Mouse (Mus musculus) MEL (cell line): Measurements from ENCODE around the gene Fnip2. TPM values are rescaled to one million over a fixed set of nuclear protein-coding genes. Genes with fewer than 3 reads are reported as not detected.

ENCODE experiments used
- DNase-seq: peaks from one replicate; pipeline ENCODE4 v3.0.0; 2011; ENCODE audit warnings: low read depth, low spot score
- H3K27ac ChIP-seq: 2 replicates; pipeline ENCODE4 v1.5.1; 2012; ENCODE audit warnings: low read depth, mild to moderate bottlenecking, control low read depth, low read length, moderate library complexity; ENCODE audit not compliant: control insufficient read depth
- H3K27me3 ChIP-seq, 2 experiments: fragments of 150-350 bp in 1 of 2; sonication (generic) in 1 of 2; 2 replicates each; pipeline ENCODE4 v1.6.1; 2012; ENCODE audit warnings: low read length in 2 of 2, mild to moderate bottlenecking in 2 of 2, improper control_type of control experiment in 1 of 2, moderate library complexity in 1 of 2; ENCODE audit not compliant: insufficient read depth in 2 of 2, control insufficient read depth in 1 of 2
- H3K36me3 ChIP-seq, 2 experiments: 2 replicates each; pipeline ENCODE4 v1.6.1; 2012 to 2014; ENCODE audit warnings: low read length in 2 of 2, improper control_type of control experiment in 1 of 2, inconsistent platforms in 1 of 2, mild to moderate bottlenecking in 1 of 2; ENCODE audit not compliant: insufficient read depth in 2 of 2, control insufficient read depth in 1 of 2
- H3K4me1 ChIP-seq, 2 experiments: fragments of 150-350 bp in 1 of 2; sonication (generic) in 1 of 2; 2 replicates each; pipeline ENCODE4 v1.6.1; 2012; ENCODE audit warnings: low read length in 2 of 2, improper control_type of control experiment in 1 of 2, mild to moderate bottlenecking in 1 of 2; ENCODE audit not compliant: insufficient read depth in 2 of 2, control insufficient read depth in 1 of 2
- H3K4me3 ChIP-seq, 2 experiments: fragments of 150-350 bp in 1 of 2; sonication (generic) in 1 of 2; 2 replicates each; pipeline ENCODE4 v1.5.1; 2012; ENCODE audit warnings: low read depth in 2 of 2, low read length in 2 of 2, mild to moderate bottlenecking in 2 of 2, moderate library complexity in 2 of 2, control low read depth in 1 of 2, improper control_type of control experiment in 1 of 2; ENCODE audit not compliant: control insufficient read depth in 1 of 2, insufficient read depth in 1 of 2
- H3K79me2 ChIP-seq: 2 replicates; pipeline ENCODE4 v1.6.1; 2012; ENCODE audit warnings: mild to moderate bottlenecking, low read length, moderate library complexity; ENCODE audit not compliant: control insufficient read depth, poor library complexity, insufficient read depth
- H3K9ac ChIP-seq: 2 replicates; pipeline ENCODE4 v1.6.1; 2012; ENCODE audit warnings: low read depth, mild to moderate bottlenecking, control low read depth, low read length, moderate library complexity; ENCODE audit not compliant: control insufficient read depth, poor library complexity, severe bottlenecking
- H3K9me3 ChIP-seq: fragments of 150-350 bp; sonication (generic); replicated peaks from 2 replicates; pipeline ENCODE4 v1.6.1; 2012; ENCODE audit warnings: mild to moderate bottlenecking, low read length, improper control_type of control experiment, moderate library complexity; ENCODE audit not compliant: insufficient read depth
- BHLHE40 ChIP-seq: IDR thresholded peaks from 2 replicates; pipeline ENCODE4 v1.6.1; 2012; ENCODE audit warnings: low read depth, mild to moderate bottlenecking, inconsistent platforms, low read length, improper control_type of control experiment, borderline replicate concordance
- CHD1 ChIP-seq: IDR thresholded peaks from 2 replicates; pipeline ENCODE4 v1.6.1; 2012; ENCODE audit warnings: low read depth, mild to moderate bottlenecking, inconsistent platforms, low read length, improper control_type of control experiment
- CHD2 ChIP-seq: IDR thresholded peaks from 2 replicates; pipeline ENCODE4 v1.6.1; 2011; ENCODE audit warnings: low read length, improper control_type of control experiment
- CTCF ChIP-seq, 3 experiments: IDR thresholded peaks in 2 of 3; conservative IDR thresholded peaks in 1 of 3; 2 replicates each; pipeline ENCODE4 v1.5.1; 2011 to 2012; ENCODE audit warnings: low read length in 3 of 3, low read depth in 2 of 3, mild to moderate bottlenecking in 2 of 3, improper control_type of control experiment in 1 of 3, inconsistent platforms in 1 of 3, mixed read lengths in 1 of 3, moderate library complexity in 1 of 3; ENCODE audit not compliant: control insufficient read depth in 1 of 3, insufficient read depth in 1 of 3, poor library complexity in 1 of 3, severe bottlenecking in 1 of 3
- E2F4 ChIP-seq: IDR thresholded peaks from 2 replicates; pipeline ENCODE4 v1.6.1; 2011; ENCODE audit warnings: low read depth, low read length, improper control_type of control experiment, borderline replicate concordance
- ELF1 ChIP-seq: IDR thresholded peaks from 2 replicates; pipeline ENCODE4 v1.6.1; 2014; ENCODE audit warnings: low read depth, mild to moderate bottlenecking, inconsistent platforms, low read length, improper control_type of control experiment, moderate library complexity
- EP300 ChIP-seq, 2 experiments: IDR thresholded peaks; 2 replicates each; pipeline ENCODE4 v1.6.1; 2011; ENCODE audit warnings: improper control_type of control experiment in 2 of 2, low read length in 2 of 2, low read depth in 1 of 2, mild to moderate bottlenecking in 1 of 2
- ETS1 ChIP-seq: IDR thresholded peaks from 2 replicates; pipeline ENCODE4 v1.6.1; 2012; ENCODE audit warnings: low read depth, mild to moderate bottlenecking, inconsistent platforms, low read length, improper control_type of control experiment, moderate library complexity
- GABPA ChIP-seq: IDR thresholded peaks from 2 replicates; pipeline ENCODE4 v1.6.1; 2012; ENCODE audit warnings: low read depth, mild to moderate bottlenecking, inconsistent platforms, low read length, improper control_type of control experiment, moderate library complexity
- GATA1 ChIP-seq: IDR thresholded peaks from 2 replicates; pipeline ENCODE4 v1.6.1; 2011; ENCODE audit warnings: low read depth, low read length, improper control_type of control experiment
- HCFC1 ChIP-seq: IDR thresholded peaks from 2 replicates; pipeline ENCODE4 v1.6.1; 2012; ENCODE audit warnings: low read depth, mild to moderate bottlenecking, inconsistent platforms, low read length, improper control_type of control experiment, moderate library complexity
- KAT2A ChIP-seq: conservative IDR thresholded peaks from 2 replicates; pipeline ENCODE4 v1.6.1; 2012; ENCODE audit warnings: low read depth, low read length, improper control_type of control experiment, inconsistent platforms
- MAFK ChIP-seq: IDR thresholded peaks from 2 replicates; pipeline ENCODE4 v1.6.1; 2011; ENCODE audit warnings: low read depth, mild to moderate bottlenecking, low read length, improper control_type of control experiment, borderline replicate concordance
- MAX ChIP-seq: IDR thresholded peaks from 2 replicates; pipeline ENCODE4 v1.6.1; 2011; ENCODE audit warnings: low read length, improper control_type of control experiment
- MAZ ChIP-seq: IDR thresholded peaks from 2 replicates; pipeline ENCODE4 v1.6.1; 2012; ENCODE audit warnings: low read depth, mild to moderate bottlenecking, inconsistent platforms, low read length, improper control_type of control experiment
- MEF2A ChIP-seq: IDR thresholded peaks from 2 replicates; pipeline ENCODE4 v1.6.1; 2014; ENCODE audit warnings: low read depth, mild to moderate bottlenecking, inconsistent platforms, low read length, improper control_type of control experiment; ENCODE audit not compliant: poor library complexity, insufficient replicate concordance, severe bottlenecking; ENCODE audit errors: extremely low read depth
- MXI1 ChIP-seq: IDR thresholded peaks from 2 replicates; pipeline ENCODE4 v1.6.1; 2011; ENCODE audit warnings: mild to moderate bottlenecking, low read depth, low read length, improper control_type of control experiment
- MYB ChIP-seq: IDR thresholded peaks from 2 replicates; pipeline ENCODE4 v1.6.1; 2011; ENCODE audit warnings: mild to moderate bottlenecking, low read depth, low read length, improper control_type of control experiment
- MYC ChIP-seq: IDR thresholded peaks from 2 replicates; pipeline ENCODE4 v1.6.1; 2011; ENCODE audit warnings: low read depth, mild to moderate bottlenecking, low read length, improper control_type of control experiment, moderate library complexity
- NELFE ChIP-seq: IDR thresholded peaks from 2 replicates; pipeline ENCODE4 v1.6.1; 2011; ENCODE audit warnings: low read depth, low read length, improper control_type of control experiment
- NRF1 ChIP-seq: IDR thresholded peaks from 2 replicates; pipeline ENCODE4 v1.6.1; 2014; ENCODE audit warnings: low read depth, mild to moderate bottlenecking, inconsistent platforms, low read length, improper control_type of control experiment, moderate library complexity; ENCODE audit not compliant: poor library complexity, insufficient read depth, severe bottlenecking
- POLR2A ChIP-seq, 2 experiments: IDR thresholded peaks; 2 replicates each; pipeline ENCODE4 v1.6.1; 2011 to 2012; ENCODE audit warnings: low read length in 2 of 2, mild to moderate bottlenecking in 2 of 2, control low read depth in 1 of 2, improper control_type of control experiment in 1 of 2, low read depth in 1 of 2, moderate library complexity in 1 of 2; ENCODE audit not compliant: control insufficient read depth in 1 of 2, insufficient read depth in 1 of 2, poor library complexity in 1 of 2
- POLR2AphosphoS5 ChIP-seq: IDR thresholded peaks from 2 replicates; pipeline ENCODE4 v1.6.1; 2012; ENCODE audit warnings: low read depth, borderline replicate concordance, mild to moderate bottlenecking, inconsistent platforms, low read length, moderate library complexity, mixed read lengths
- RAD21 ChIP-seq: IDR thresholded peaks from 2 replicates; pipeline ENCODE4 v1.6.1; 2011; ENCODE audit warnings: mild to moderate bottlenecking, low read depth, low read length, improper control_type of control experiment
- RCOR1 ChIP-seq: IDR thresholded peaks from 2 replicates; pipeline ENCODE4 v1.6.1; 2012; ENCODE audit warnings: low read depth, mild to moderate bottlenecking, inconsistent platforms, low read length, improper control_type of control experiment
- SIN3A ChIP-seq: IDR thresholded peaks from 2 replicates; pipeline ENCODE4 v1.6.1; 2012; ENCODE audit warnings: low read length, improper control_type of control experiment, inconsistent platforms
- SMC3 ChIP-seq: IDR thresholded peaks from 2 replicates; pipeline ENCODE4 v1.6.1; 2011; ENCODE audit warnings: low read depth, low read length, improper control_type of control experiment
- TAL1 ChIP-seq: IDR thresholded peaks from 2 replicates; pipeline ENCODE4 v1.6.1; 2012; ENCODE audit warnings: mild to moderate bottlenecking, inconsistent platforms, low read length, moderate library complexity, mixed read lengths
- TBP ChIP-seq: IDR thresholded peaks from 2 replicates; pipeline ENCODE4 v1.8.0; 2011; ENCODE audit warnings: low read depth, low read length, improper control_type of control experiment
- TCF12 ChIP-seq: IDR thresholded peaks from 2 replicates; pipeline ENCODE4 v1.6.1; 2014; ENCODE audit warnings: low read depth, mild to moderate bottlenecking, inconsistent platforms, low read length, improper control_type of control experiment, moderate library complexity
- UBTF ChIP-seq: IDR thresholded peaks from 2 replicates; pipeline ENCODE4 v1.6.1; 2012; ENCODE audit warnings: low read depth, mild to moderate bottlenecking, inconsistent platforms, low read length, improper control_type of control experiment, moderate library complexity, borderline replicate concordance; ENCODE audit not compliant: insufficient read depth
- USF1 ChIP-seq: IDR thresholded peaks from 2 replicates; pipeline ENCODE4 v1.6.1; 2014; ENCODE audit warnings: low read depth, mild to moderate bottlenecking, inconsistent platforms, low read length, improper control_type of control experiment, moderate library complexity
- USF2 ChIP-seq, 2 experiments: IDR thresholded peaks; 2 replicates each; pipeline ENCODE4 v1.6.1; 2011 to 2012; ENCODE audit warnings: improper control_type of control experiment in 2 of 2, low read length in 2 of 2, borderline replicate concordance in 1 of 2, inconsistent platforms in 1 of 2, low read depth in 1 of 2, mild to moderate bottlenecking in 1 of 2; ENCODE audit not compliant: insufficient read depth in 1 of 2
- ZC3H11A ChIP-seq: IDR thresholded peaks from 2 replicates; pipeline ENCODE4 v1.6.1; 2012; ENCODE audit warnings: low read depth, mild to moderate bottlenecking, inconsistent platforms, low read length, improper control_type of control experiment
- ZKSCAN1 ChIP-seq: IDR thresholded peaks from 2 replicates; pipeline ENCODE4 v1.6.1; 2012; ENCODE audit warnings: low read depth, mild to moderate bottlenecking, inconsistent platforms, low read length, improper control_type of control experiment, moderate library complexity
- ZMIZ1 ChIP-seq: IDR thresholded peaks from 2 replicates; pipeline ENCODE4 v1.6.1; 2012; ENCODE audit warnings: low read depth, mild to moderate bottlenecking, inconsistent platforms, low read length, improper control_type of control experiment, moderate library complexity
- ZNF384 ChIP-seq: IDR thresholded peaks from 2 replicates; pipeline ENCODE4 v1.6.1; 2012; ENCODE audit warnings: low read depth, mild to moderate bottlenecking, inconsistent platforms, low read length, improper control_type of control experiment
- polyA plus RNA-seq, 2 experiments: library from polyadenylated mRNA; stranded (reverse) in 1 of 2; unstranded in 1 of 2; fragments of >175 nt in 1 of 2; fragments of >200 nt in 1 of 2; gene quantifications; 2 replicates each; pipeline versions ENCODE4 v1.2.1 to v1.2.4; 2012; ENCODE audit warnings: low replicate concordance in 2 of 2, low read depth in 1 of 2; ENCODE audit not compliant: insufficient read length in 2 of 2, insufficient read depth in 1 of 2, missing spikeins in 1 of 2
- total RNA-seq: library from RNA; depleted of rRNA; stranded (reverse); fragments of 300-350 nt; gene quantifications from 2 replicates; pipeline ENCODE4 v1.2.3, GENCODE M21; 2012

The Fnip2 gene
- total and polyA plus RNA-seq, 3 experiments, result 10.4 to 65.8 (median 11.0) TPM

- Histone ChIP-seq H3K79me2 (0 out of 2 replicates have a peak, but pooled peaks cover 1% of the 10 kb centered on the region), H3K27ac (peak overlapping the region; percentile 82), H3K4me3 (no peak overlapping the region), H3K36me3 (peaks cover 0 to 43% of the 10 kb centered on the region in 2 experiments; a peak in 2 of 4 replicates), H3K9ac (no peak overlapping the region), H3K4me1 (peaks cover 23 to 50% of the 10 kb centered on the region in 2 experiments), H3K9me3 (no peaks in the 10 kb centered on the region), H3K27me3 (no peaks in the 10 kb centered on the region)
- peak; percentile 73 for DNase-seq
- TF ChIP-seq USF2 (IDR thresholded peaks at IDR 0.05; ENCODE audit: borderline replicate concordance in 1 of 2, insufficient read depth in 1 of 2, low read depth in 1 of 2, low read length in 2 of 2) (no peak), RCOR1 (peak; percentile 91), UBTF (no peak), ZKSCAN1 (no peak), ZC3H11A (no peak), BHLHE40 (peak; percentile 64; the same call in 1 of the 2 replicates), HCFC1 (0 out of 2 replicates have a peak, but pooled peaks have one; percentile 31), GATA1 (peak; percentile 92), ZMIZ1 (no peak), GABPA (no peak), MAFK (peak; percentile 63; the same call in 1 of the 2 replicates), SMC3 (no peak), TBP (no peak), ELF1 (peak; percentile 33; the same call in 1 of the 2 replicates), NRF1 (no peak), MXI1 (peak; percentile 37; the same call in 1 of the 2 replicates), CTCF (IDR thresholded peaks at IDR 0.05 in 2 of 3, conservative IDR thresholded peaks at IDR 0.05 in 1 of 3; ENCODE audit: control insufficient read depth in 1 of 3, insufficient read depth in 1 of 3, low read depth in 2 of 3, low read length in 3 of 3, poor library complexity in 1 of 3, severe bottlenecking in 1 of 3) (no peak), TCF12 (peak; percentile 90), USF1 (no peak), TAL1 (peak; percentile 79), NELFE (no peak), EP300 (IDR thresholded peaks at IDR 0.05; ENCODE audit: low read depth in 1 of 2, low read length in 2 of 2) (peak; percentile 89 to 90), MAX (peak; percentile 35; the same call in 1 of the 2 replicates), ETS1 (peak; percentile 86), RAD21 (no peak), SIN3A (peak; percentile 57), MYC (peak; percentile 34; the same call in 1 of the 2 replicates), POLR2AphosphoS5 (no peak), MEF2A (no peak), CHD2 (no peak), POLR2A (IDR thresholded peaks at IDR 0.05; ENCODE audit: control insufficient read depth in 1 of 2, insufficient read depth in 1 of 2, low read depth in 1 of 2, low read length in 2 of 2, poor library complexity in 1 of 2) (no peak), E2F4 (no peak), KAT2A (no peak), CHD1 (no peak), MAZ (peak; percentile 49; the same call in 1 of the 2 replicates), ZNF384 (no peak), MYB (peak; percentile 51)
Measured at GRCm38 (mm10) chr3:79537023-79537422, 30.6 kb downstream of the Fnip2 start.
